Mouse (Mus musculus) left cerebral cortex, postnatal 4 days (tissue): ENCODE measurements at regions not wholly inside any gene's neighbourhood (a gene's known extent, or its start where the extent isn't known, plus 50 kb on each side); places are given as distances from the start of the nearest gene placed in this dataset.

Experiments used
- DNase-seq: peaks from one replicate; pipeline ENCODE4 v3.0.0-alpha.2; 2022
- intact Hi-C: fragments of 180-260 bp; cut with DNase I; formaldehyde crosslinking; loops from one replicate; pipeline ENCODE4 v1.15.1; 2025

DNA sequence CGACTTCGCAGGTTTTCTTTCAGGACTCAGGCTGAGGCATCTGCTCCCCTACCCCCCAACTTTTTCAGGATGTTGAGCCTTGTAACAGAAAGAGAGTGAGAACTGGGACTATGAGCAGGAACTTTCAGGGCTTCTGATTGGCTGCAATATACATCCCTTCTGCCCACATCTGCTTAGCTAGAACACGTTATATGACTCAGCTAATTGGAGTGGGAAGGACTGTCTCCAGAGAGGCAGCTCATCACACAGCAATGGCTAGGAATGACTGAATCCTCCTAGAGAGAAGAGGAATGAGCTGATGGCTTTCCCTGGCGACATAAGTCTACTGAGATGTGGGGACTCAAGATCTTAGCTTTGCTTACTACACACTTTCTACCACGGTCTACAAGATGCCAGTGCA lies 208.8 kb downstream of the Pdcd6ip start:
- no peak for DNase-seq
- intact Hi-C loops: no loop called here

GRCm38 (mm10) chr9:113496176-113496732 lies 211.8 kb downstream of the Pdcd6ip start:
- intact Hi-C loops: no loop called here
- DNase-seq: no peak

DNA sequence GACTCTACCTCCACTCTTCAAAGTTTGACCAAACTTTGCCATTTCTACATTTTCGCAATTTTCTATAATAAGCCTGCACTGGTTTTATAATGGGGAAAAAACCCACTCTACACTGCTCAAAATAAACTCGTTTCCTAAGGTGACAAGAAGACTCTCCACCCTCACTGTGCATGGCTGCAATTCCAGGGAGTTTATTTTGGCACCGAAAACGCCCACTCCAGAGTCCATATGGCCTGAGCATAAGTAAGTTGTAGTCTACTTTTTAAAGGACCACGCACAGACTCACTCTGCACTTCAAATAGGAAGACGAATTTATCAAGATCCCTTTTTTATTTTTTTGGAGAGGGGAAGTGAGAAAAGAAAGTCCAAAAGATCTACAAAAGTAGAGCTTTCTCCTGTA lies 219.4 kb downstream of the Pdcd6ip start:
- no peak for DNase-seq
- intact Hi-C loops: no loop called here

- intact Hi-C loops: no loop called here
- no peak for DNase-seq
These were observed 221.5 kb downstream of the Pdcd6ip start for GRCm38 (mm10) chr9:113486494-113487081.

- DNase-seq: no peak
- intact Hi-C loops: no loop called here
These were observed 228.2 kb downstream of the Pdcd6ip start for GRCm38 (mm10) chr9:113479897-113480296.

DNA sequence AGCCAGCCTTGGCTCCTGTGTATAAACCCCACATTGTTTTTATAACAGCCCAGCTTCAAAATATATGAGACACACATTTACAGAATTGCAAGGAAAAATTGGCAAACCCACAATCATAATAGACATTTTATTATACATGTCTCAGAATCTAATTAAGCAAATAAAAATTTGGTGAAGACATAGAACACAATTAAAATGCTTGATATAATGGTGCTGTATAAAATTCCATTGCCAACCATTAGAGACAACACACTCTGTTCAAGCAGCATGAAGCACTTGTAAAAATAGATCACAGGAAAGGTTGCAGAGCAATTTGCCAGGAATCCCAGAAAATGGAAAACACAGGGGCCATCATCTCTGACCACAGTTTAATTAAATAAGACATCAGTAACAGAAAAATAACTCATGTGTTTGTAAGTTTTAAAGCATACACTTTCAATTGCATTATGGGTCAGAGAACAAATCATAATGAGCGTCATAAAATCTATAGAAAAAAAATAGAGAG lies 229.2 kb downstream of the Pdcd6ip start:
- no peak for DNase-seq
- intact Hi-C loops: no loop called here

- intact Hi-C loops: no loop called here
- DNase-seq: no peak
These were observed 236.3 kb downstream of the Pdcd6ip start for GRCm38 (mm10) chr9:113471781-113472180.

DNA sequence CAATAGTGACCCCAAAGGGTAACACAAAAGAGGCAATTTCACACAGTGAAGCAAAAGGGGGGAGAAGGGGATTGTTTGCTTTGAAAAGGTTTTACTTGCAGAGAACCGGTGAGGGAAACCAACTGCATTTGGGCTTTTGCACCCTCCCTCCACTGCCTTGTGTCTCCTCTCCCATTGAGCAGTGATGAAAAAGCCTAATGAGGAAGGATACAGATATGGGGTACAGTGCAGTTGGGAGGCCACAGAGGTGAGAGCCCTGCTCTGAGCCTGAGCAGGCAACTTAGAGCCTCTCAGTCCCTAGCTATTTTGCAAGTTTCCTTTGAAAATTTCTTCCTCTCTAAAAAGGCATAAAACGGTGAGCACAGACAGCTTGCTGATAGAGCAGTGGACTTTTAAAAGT lies 245.2 kb downstream of the Pdcd6ip start:
- DNase-seq: no peak
- intact Hi-C loops: no loop called here

GRCm38 (mm10) chr9:113462267-113462887 lies 245.7 kb downstream of the Pdcd6ip start:
- intact Hi-C loops: no loop called here

GRCm38 (mm10) chr9:113459885-113460284 lies 248.2 kb downstream of the Pdcd6ip start:
- intact Hi-C loops: no loop called here
- DNase-seq: no peak

More at GRCm38 (mm10) chr9:113462267-113462887, 245.7 kb downstream of the Pdcd6ip start:
- DNase-seq: no peak

GRCm38 (mm10) chr9:113459221-113459620 lies 248.8 kb downstream of the Pdcd6ip start:
- intact Hi-C loops: no loop called here

GRCm38 (mm10) chr9:113458741-113459154 lies 249.3 kb downstream of the Pdcd6ip start:
- DNase-seq: no peak
- intact Hi-C loops: no loop called here

More at GRCm38 (mm10) chr9:113459221-113459620, 248.8 kb downstream of the Pdcd6ip start:
- DNase-seq: no peak

GRCm38 (mm10) chr9:113457169-113457850 lies 250.7 kb downstream of the Pdcd6ip start:
- DNase-seq: no peak
- intact Hi-C loops: no loop called here

DNA sequence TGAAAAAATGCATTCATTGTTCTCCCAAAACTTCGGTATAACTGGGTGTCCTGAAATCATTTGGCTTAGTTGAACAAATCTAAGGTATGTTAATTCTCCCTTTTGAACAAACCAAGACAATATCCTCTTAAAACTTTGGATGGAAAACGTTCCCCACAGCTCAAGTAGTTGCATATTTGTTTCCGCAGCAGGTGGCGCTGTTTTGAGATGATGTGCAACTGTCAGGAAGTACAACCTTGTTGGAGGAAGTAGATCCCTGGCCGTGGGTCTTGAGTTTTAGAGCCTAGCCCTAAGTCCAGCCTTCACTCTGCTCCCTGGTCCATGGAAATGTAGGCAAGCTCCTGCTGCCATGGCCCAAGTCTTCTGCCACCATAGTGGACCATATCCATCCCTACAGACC lies 252.5 kb downstream of the Pdcd6ip start:
- DNase-seq: no peak
- intact Hi-C loops: no loop called here

- no peak for DNase-seq
- intact Hi-C loops: no loop called here
These were observed 254.8 kb downstream of the Pdcd6ip start for GRCm38 (mm10) chr9:113453231-113453630.

DNA sequence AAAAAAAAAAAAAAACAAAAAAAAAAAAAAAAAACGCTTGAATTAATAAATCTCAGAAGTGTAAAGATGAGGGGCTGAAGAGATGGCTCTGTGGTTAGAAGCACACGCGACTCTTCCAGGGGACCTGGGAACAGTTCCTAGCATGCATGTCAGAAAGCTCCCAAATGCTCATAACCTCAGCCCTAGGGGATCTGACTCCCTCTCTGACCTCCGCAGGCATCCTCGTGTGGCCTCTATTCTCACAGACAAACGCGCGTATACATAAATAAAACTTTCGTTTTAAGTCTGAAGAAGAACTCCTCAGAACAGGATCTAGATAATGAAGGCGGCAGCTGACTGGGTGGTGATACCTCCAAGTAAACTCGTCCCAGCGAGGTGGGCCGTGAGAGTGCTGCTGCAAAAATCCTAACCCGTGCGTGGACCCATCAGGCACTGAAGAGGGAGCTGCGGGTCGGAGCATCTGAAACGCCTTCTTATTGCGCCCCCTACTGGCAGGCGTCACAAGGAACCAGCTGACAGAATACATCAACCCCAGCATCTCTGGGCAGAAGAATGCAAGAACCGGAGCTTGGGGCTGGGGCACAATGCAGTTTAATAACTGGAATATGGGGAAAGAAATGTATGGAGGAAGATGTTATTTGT lies 266.2 kb downstream of the Pdcd6ip start:
- intact Hi-C loops: loop anchor here (10.0 kb wide), 1 partner anchor 183 kb away; no protein-coding TSS in a partner anchor

GRCm38 (mm10) chr9:113438394-113438793 lies 269.7 kb downstream of the Pdcd6ip start:
- intact Hi-C loops: no loop called here
- DNase-seq: no peak

More for the DNA sequence above, 266.2 kb downstream of the Pdcd6ip start:
- peak; percentile 89 for DNase-seq

DNA sequence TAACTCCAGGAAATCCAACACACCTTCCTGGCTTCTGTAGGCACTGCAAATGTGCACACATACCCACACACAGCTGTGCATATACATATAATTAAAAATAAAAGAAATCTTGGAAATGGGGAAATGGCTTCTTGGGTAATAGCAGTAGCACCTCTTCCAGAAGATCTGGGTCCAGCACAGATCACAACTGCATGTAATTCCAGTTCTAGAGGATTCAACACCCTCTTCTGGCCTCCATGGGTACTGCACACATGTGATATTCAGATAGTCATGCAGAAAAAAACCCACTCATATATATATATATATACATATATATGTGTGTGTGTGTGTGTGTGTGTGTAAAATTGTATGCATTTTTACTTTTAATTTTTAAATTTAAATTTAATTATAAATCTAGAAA lies 272.1 kb downstream of the Pdcd6ip start:
- peak; percentile 21 for DNase-seq
- intact Hi-C loops: no loop called here

GRCm38 (mm10) chr9:113433424-113433823 lies 274.6 kb downstream of the Pdcd6ip start:
- no peak for DNase-seq
- intact Hi-C loops: no loop called here

GRCm38 (mm10) chr9:113432601-113433179 lies 275.4 kb downstream of the Pdcd6ip start:
- intact Hi-C loops: no loop called here
- DNase-seq: no peak

DNA sequence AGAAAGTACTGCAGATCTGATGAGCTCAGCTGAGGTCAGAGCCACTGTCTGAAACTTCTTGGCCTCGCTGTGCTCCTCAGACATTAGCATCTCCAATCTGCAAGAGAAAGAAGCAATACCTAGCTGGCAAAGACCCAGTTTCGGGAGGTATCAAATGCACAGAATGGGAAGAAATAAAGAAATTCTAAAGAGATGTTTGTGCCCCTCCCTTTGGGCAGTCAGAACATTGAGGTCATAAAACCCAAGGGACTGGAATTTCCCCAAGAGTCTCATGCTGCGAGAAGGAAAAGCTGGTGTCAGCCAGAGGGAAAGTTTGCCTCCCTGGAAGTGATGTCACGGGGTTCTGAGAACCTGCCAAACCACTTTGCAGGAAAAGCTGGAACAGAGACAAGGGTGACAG lies 277.6 kb downstream of the Pdcd6ip start:
- intact Hi-C loops: no loop called here
- no peak for DNase-seq
